Mouse (Mus musculus) heart, postnatal 0 days (tissue): ENCODE results near the gene Gm364.

ENCODE experiments used
- CTCF ChIP-seq: IDR thresholded peaks from 2 replicates; pipeline ENCODE4 v1.5.1; 2016; ENCODE audit warnings: antibody characterized with exemption, control low read depth, low read depth
- EP300 ChIP-seq: IDR thresholded peaks from 2 replicates; pipeline ENCODE4 v1.6.1; 2016; ENCODE audit warnings: antibody characterized with exemption, low read depth

- TF ChIP-seq CTCF (no peak), EP300 (no peak)
These were observed 28.0 kb upstream of the Gm364 start for GRCm38 (mm10) chrX:57380915-57381314.
